Mouse (Mus musculus) lung, postnatal 4 days (tissue): ENCODE data around the gene Ebpl.
"Not testable (repeated sequence)": the region's sequence is repeated elsewhere in the genome, so short reads cannot be mapped to it uniquely, and the experiment has no call there.

Source experiments
- DNase-seq, 2 experiments: peaks; one replicate each; pipeline ENCODE4 v3.0.0; 2021

The Ebpl gene

GRCm38 (mm10) chr14:61327007-61327406, 33.2 kb downstream of the Ebpl start:
- DNase-seq = not testable (repeated sequence)

- no peak for DNase-seq
Observed at GRCm38 (mm10) chr14:61322740-61323139, 37.5 kb downstream of the Ebpl start.

GRCm38 (mm10) chr14:61321200-61321599, 39.0 kb downstream of the Ebpl start:
- no peak for DNase-seq

GRCm38 (mm10) chr14:61320765-61321164, 39.5 kb downstream of the Ebpl start:
- peak in 1 of 2 experiments; percentile 24 for DNase-seq

- peak in 1 of 2 experiments; percentile 58 for DNase-seq
Observed at GRCm38 (mm10) chr14:61316861-61317260, 43.4 kb downstream of the Ebpl start.

- DNase-seq = peak in 1 of 2 experiments; percentile 29
Observed at GRCm38 (mm10) chr14:61310963-61311362, 49.3 kb downstream of the Ebpl start.

- peak in 1 of 2 experiments; percentile 17 for DNase-seq
Observed at GRCm38 (mm10) chr14:61310036-61310772, 50.0 kb downstream of the Ebpl start.

GRCm38 (mm10) chr14:61309593-61309992, 50.6 kb downstream of the Ebpl start, which contains the start of gene Arl11:
Gene Arl11, plus strand, starts transcription at chr14:61309753.
- DNase-seq = peak; percentile 50 to 60

GRCm38 (mm10) chr14:61303969-61304609, 56.1 kb downstream of the Ebpl start:
- no peak for DNase-seq

- no peak for DNase-seq
Observed at GRCm38 (mm10) chr14:61302428-61302827, 57.8 kb downstream of the Ebpl start.

- no peak for DNase-seq
Observed at GRCm38 (mm10) chr14:61301323-61301722, 58.9 kb downstream of the Ebpl start.

GRCm38 (mm10) chr14:61299810-61300209, 60.4 kb downstream of the Ebpl start:
- DNase-seq = no peak

- DNase-seq = peak; percentile 42 to 68
Observed at GRCm38 (mm10) chr14:61294738-61295079, 65.5 kb downstream of the Ebpl start.

- DNase-seq = peak; percentile 47 to 75
Observed at GRCm38 (mm10) chr14:61293884-61294737, 66.1 kb downstream of the Ebpl start.

- DNase-seq = peak in 1 of 2 experiments; percentile 46
Observed at GRCm38 (mm10) chr14:61290664-61291063, 69.6 kb downstream of the Ebpl start.

- DNase-seq = no peak
Observed at GRCm38 (mm10) chr14:61288606-61289286, 71.5 kb downstream of the Ebpl start.
